Mouse (Mus musculus) neural tube, embryonic 14.5 days (tissue): ENCODE data around the gene Prdm8. TPM values are rescaled to one million over a fixed set of nuclear protein-coding genes. Genes with fewer than 3 reads are reported as not detected.

Experiments
- ATAC-seq: fragments of 200-750 bp; cut with Nextera tagmentation; 2 replicates; pipeline ENCODE4 v1.8.0; 2017; ENCODE audit warnings: low read depth, mild to moderate bottlenecking, moderate TSS enrichment, moderate library complexity
- H3K27ac ChIP-seq: fragments of 300-500 bp; sonication (generic); 2 replicates; pipeline ENCODE4 v1.5.1; 2014; ENCODE audit warnings: low read depth, mild to moderate bottlenecking, control low read depth, low read length, moderate library complexity, mixed read lengths
- H3K27me3 ChIP-seq: fragments of 300-500 bp; sonication (generic); 2 replicates; pipeline ENCODE4 v1.6.1; 2014; ENCODE audit warnings: low read length; ENCODE audit not compliant: control insufficient read depth, insufficient read depth
- H3K36me3 ChIP-seq: fragments of 300-500 bp; sonication (generic); 2 replicates; pipeline ENCODE4 v1.6.1; 2014; ENCODE audit warnings: low read length, mixed read lengths; ENCODE audit not compliant: control insufficient read depth, insufficient read depth
- H3K4me1 ChIP-seq: fragments of 300-500 bp; sonication (generic); 2 replicates; pipeline ENCODE4 v1.6.1; 2014; ENCODE audit warnings: low read length; ENCODE audit not compliant: control insufficient read depth, insufficient read depth
- H3K4me2 ChIP-seq: fragments of 300-500 bp; sonication (generic); 2 replicates; pipeline ENCODE4 v1.6.1; 2014; ENCODE audit warnings: mild to moderate bottlenecking, low read depth, low read length, control low read depth
- H3K4me3 ChIP-seq: fragments of 300-500 bp; sonication (generic); 2 replicates; pipeline ENCODE4 v1.5.1; 2014; ENCODE audit warnings: low read depth, low read length, control low read depth, mixed read lengths
- H3K9ac ChIP-seq: fragments of 300-500 bp; sonication (generic); replicated peaks from 2 replicates; pipeline ENCODE4 v1.6.1; 2014; ENCODE audit warnings: low read depth, mild to moderate bottlenecking, control low read depth, low read length, mixed read lengths
- H3K9me3 ChIP-seq: fragments of 300-500 bp; sonication (generic); 2 replicates; pipeline ENCODE4 v1.6.1; 2016; ENCODE audit warnings: low read length; ENCODE audit not compliant: control insufficient read depth
- WGBS: fragments of 180-500 bp; shearing (Covaris S2); extraction: QIAGEN DNeasy Blood & Tissue Kit; methylation state at CpG from one replicate; pipeline ENCODE4 v1.1.7; 2014; 5-methylcytosine and 5-hydroxymethylcytosine counted together
- polyA plus RNA-seq: library from polyadenylated mRNA; unstranded; fragments of >200 nt; fragmentation: Nextera tagmentation; extraction: Ambion mirVana; gene quantifications from 2 replicates; pipeline ENCODE4 v1.2.1, GENCODE M21; 2014

The Prdm8 gene
- 5.7 and 7.2 TPM in 2 replicates for polyA plus RNA-seq

DNA sequence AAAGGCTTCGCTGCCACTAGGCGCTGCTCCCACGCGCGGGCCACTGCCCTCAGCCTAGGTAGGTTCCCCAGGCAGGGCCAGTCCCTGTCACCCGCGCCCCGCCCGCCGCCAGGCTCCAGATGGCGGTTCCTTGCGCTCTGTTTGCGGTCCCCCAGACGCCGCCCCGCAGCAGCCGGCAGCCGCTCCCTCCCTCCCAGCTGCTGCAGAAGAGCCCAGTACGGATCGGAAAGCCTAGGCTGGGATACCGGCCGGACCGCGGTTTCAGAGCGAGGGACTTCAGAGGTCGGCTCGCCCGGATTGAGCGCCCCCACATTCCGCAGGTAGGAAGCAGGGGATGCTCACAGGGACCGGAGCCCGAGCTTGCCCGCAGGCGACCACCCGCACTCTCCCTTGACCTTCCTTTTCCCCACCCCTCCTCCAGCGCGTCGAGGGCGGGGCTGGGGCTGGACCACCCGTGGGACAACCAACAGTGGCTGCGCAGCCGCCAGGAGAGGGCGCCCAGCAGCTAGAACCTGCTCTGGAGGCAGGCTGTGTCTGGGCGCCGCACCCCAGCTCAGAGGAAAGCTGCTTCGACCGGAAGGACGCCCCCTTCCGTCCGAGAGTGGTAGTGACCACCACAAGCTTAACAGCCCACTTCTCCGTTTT lies at the start of gene Prdm8:
Gene Prdm8, plus strand, starts transcription at position 19 of the 645 bp plus-strand sequence.
- WGBS: 1% methylated on average over 48 of the region's 51 CpGs
- H3K9ac ChIP-seq: peak within 1 kb of the TSS; percentile 41
- H3K4me1 ChIP-seq: peaks cover 22% of the 10 kb centered on the region; the same call in 1 of the 2 replicates
- H3K9me3 ChIP-seq: no peaks in the 10 kb centered on the region
- peak within 1 kb of the TSS; percentile 41 for H3K4me3 ChIP-seq
- peak within 1 kb of the TSS; percentile 39; the same call in 1 of the 2 replicates for H3K27ac ChIP-seq
- H3K27me3 ChIP-seq: peaks cover 12% of the 10 kb centered on the region
- ATAC-seq: peak; percentile 91
- H3K36me3 ChIP-seq: no peaks in the 10 kb centered on the region
- H3K4me2 ChIP-seq: peak within 1 kb of the TSS; percentile 65

DNA sequence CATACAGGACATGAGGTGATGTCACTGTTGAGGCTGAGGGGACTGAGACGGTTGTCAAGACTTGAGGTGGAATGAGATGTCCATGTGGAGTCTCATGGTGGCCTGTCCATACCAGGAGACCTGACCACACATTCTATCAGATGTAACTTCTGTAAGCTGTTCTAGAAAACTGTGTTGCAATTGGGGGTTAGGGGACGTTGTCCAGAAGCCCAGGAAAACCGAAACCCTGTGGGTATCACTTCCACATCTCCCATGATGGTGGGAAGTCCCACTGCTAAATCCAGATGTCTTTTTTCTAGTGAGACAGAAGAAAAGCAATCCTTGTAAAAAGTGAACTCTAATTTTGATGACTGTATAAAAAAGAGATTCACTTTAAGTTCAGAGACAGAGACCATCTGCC lies 39.9 kb upstream of the Prdm8 start:
- Histone ChIP-seq H3K4me3 (no peak overlapping the region), H3K9ac (no peak overlapping the region), H3K9me3 (no peaks in the 10 kb centered on the region), H3K4me2 (no peak overlapping the region), H3K36me3 (no peaks in the 10 kb centered on the region), H3K4me1 (no peaks in the 10 kb centered on the region), H3K27ac (no peak overlapping the region), H3K27me3 (no peaks in the 10 kb centered on the region)
- ATAC-seq: no peak
- whole genome bisulfite sequencing: 87% methylated on average over 3 of the region's 3 CpGs

DNA sequence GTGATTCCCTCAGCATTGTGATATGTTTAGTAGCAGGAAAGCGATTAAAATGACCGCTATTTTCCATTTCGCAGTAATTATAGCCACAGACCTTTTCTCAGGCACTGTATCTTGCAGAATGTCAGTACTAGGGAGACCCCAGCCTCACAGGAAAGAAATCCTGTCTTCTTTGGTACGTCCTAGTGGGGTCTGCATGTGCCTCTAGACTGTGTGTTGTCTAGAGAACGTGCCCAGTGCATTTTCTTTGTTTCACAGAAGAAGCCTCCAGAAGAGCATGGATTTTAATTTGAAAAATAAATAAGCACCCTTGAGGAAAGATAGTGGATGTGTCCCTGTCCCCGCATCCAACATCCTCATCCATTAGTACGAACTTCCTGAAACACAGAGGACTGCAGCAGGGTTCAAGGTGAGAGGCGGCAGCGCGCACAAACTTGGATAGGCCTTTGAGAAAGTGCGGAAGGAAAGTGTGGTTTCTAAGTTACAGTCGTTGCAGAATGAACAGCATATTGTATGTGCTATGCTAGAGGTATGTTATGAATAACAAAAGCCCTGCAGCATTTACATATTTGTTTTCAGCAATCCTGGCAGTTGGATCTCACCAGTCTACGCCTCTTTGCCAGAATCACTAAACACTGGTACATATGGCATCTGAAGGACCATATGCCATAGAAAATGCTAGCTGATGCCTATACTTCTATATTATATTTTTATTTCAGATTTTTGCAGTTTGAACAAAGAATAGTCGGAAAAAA lies 28.3 kb upstream of the Prdm8 start:
- Histone ChIP-seq H3K36me3 (no peaks in the 10 kb centered on the region), H3K4me3 (no peak overlapping the region), H3K9ac (no peak overlapping the region), H3K27ac (no peak overlapping the region), H3K9me3 (no peaks in the 10 kb centered on the region), H3K4me2 (no peak overlapping the region), H3K4me1 (no peaks in the 10 kb centered on the region), H3K27me3 (no peaks in the 10 kb centered on the region)
- no peak for ATAC-seq
- 79% methylated on average over 14 of the region's 14 CpGs for WGBS

DNA sequence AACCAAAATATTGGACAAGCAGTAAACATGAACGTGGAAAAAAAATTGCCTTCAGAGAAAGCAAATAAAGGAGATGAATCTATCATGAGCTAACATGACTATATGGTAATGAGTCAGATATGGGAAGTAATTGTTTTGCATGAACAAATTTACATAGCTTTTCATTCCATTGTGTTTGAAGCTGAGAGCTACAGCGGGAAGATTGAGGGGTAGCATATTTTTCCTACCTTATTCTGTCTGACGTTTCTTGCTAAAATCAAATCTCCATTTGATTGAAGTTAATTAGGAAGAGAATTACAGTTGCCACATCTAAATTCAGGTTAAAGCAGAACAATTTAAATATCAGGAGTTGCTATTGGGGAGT lies 27.7 kb upstream of the Prdm8 start:
- Histone ChIP-seq H3K9me3 (no peaks in the 10 kb centered on the region), H3K4me3 (no peak overlapping the region), H3K4me1 (no peaks in the 10 kb centered on the region), H3K4me2 (no peak overlapping the region), H3K27ac (no peak overlapping the region), H3K36me3 (no peaks in the 10 kb centered on the region), H3K9ac (no peak overlapping the region), H3K27me3 (no peaks in the 10 kb centered on the region)
- 61% methylated on average over 3 of the region's 3 CpGs for WGBS
- ATAC-seq: no peak

DNA sequence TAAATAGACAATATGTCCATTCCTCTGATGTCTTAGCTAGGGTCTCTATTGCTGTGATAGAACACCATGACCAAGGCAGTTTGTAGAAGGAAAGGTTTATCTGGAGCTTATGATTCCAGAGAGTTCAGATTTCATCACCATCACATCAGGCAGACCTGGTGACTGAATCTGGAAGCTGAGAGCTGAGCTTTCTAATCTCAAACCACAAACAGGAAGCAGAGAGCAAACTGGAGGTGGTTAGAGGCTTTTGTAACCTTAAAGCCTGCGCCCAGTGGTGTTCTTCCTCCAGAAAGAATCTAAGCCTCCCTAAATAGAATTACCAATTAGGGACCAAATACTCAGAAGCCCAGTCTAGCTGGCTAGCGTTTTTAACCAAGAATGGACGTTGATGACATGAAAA lies 20.1 kb upstream of the Prdm8 start:
- Histone ChIP-seq H3K4me2 (no peak overlapping the region), H3K9me3 (no peaks in the 10 kb centered on the region), H3K27ac (no peak overlapping the region), H3K4me3 (no peak overlapping the region), H3K9ac (no peak overlapping the region), H3K27me3 (no peaks in the 10 kb centered on the region), H3K36me3 (no peaks in the 10 kb centered on the region), H3K4me1 (no peaks in the 10 kb centered on the region)
- 69% methylated on average over 3 of the region's 3 CpGs for WGBS
- ATAC-seq: no peak

DNA sequence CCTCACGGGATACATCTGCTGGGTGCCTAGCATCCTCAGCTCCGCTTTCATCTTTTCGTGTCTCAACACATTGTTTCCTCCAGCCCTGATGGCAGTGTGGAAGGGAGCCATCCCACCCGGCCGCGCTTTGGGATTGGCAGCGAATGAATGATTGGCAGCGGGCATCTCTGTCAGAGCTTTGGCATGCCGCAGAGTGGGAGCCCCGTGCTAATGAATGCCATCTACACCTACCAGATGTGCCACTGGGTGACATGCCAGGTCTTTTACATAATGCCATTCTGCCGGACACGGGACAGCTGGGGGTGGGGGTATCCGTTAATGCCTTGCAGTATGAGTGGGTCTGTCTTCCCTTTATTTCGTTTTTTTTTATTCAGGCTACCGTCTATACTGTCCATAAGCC lies 882 bp upstream of the Prdm8 start:
- no peak overlapping the region for H3K4me3 ChIP-seq
- H3K36me3 ChIP-seq: no peaks in the 10 kb centered on the region
- H3K4me1 ChIP-seq: peaks cover 22% of the 10 kb centered on the region; the same call in 1 of the 2 replicates
- ATAC-seq: 0 out of 2 replicates have a peak, but pooled peaks have one; percentile 6
- H3K9ac ChIP-seq: no peak overlapping the region
- H3K27me3 ChIP-seq: peaks cover 8% of the 10 kb centered on the region; the same call in 1 of the 2 replicates
- H3K9me3 ChIP-seq: no peaks in the 10 kb centered on the region
- H3K4me2 ChIP-seq: peak overlapping the region; percentile 65; the same call in 1 of the 2 replicates
- WGBS: 1% methylated on average over 15 of the region's 15 CpGs
- H3K27ac ChIP-seq: peak overlapping the region; percentile 36; the same call in 1 of the 2 replicates

DNA sequence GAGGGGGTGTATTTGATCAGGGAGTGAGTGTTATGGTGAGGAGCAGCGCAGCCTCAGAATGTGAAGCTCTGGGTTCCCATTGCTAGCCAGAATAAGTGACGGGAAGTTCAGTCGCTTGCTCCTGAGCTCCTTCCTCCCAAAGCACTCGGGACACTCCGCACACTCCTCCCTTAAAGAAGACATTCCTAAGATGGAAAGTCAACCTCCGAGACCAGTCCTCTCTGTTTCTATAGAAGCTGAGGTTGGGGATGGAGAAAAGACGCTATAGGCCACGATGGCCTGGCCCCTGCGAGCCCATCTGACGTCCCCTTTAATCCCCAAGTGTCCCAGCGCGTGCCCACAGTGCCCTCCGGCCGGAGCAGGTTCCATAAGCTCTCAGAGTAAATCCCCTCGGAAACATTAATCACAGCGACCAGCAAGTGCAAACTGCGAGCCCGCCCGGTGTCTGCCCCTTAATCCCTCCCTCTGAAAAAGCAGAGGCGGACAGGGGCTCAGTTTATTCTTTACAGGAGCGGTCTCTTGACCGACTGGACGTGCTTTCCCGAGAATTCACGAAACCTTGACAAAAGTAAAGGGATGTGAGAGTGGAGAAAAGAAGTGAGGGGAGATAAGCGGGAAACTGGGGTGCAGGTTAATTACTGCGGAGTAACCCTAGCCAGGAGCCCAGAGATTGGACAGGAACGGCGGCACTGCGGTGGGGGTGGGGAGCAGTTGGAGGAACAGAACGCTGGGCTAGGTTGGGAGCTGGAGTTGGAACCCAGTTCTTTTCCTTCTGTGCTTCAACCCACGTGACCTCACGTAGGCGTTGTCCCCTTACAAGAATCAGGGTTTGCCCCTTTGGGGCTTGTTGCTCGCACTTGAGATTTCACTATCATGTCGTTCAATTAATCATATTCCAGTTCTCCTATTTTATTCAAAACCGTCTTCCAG lies 1.6 kb downstream of the Prdm8 start:
- peak overlapping the region; percentile 41 for H3K4me3 ChIP-seq
- H3K27me3 ChIP-seq: peaks cover 18% of the 10 kb centered on the region
- no peak overlapping the region; the same call in 1 of the 2 replicates for H3K9ac ChIP-seq
- ATAC-seq: no peak
- WGBS: under 1% methylated on average over 37 of the region's 37 CpGs
- H3K9me3 ChIP-seq: no peaks in the 10 kb centered on the region
- no peak overlapping the region for H3K27ac ChIP-seq
- H3K4me2 ChIP-seq: peak overlapping the region; percentile 65
- no peaks in the 10 kb centered on the region for H3K36me3 ChIP-seq
- peaks cover 28% of the 10 kb centered on the region; the same call in 1 of the 2 replicates for H3K4me1 ChIP-seq

DNA sequence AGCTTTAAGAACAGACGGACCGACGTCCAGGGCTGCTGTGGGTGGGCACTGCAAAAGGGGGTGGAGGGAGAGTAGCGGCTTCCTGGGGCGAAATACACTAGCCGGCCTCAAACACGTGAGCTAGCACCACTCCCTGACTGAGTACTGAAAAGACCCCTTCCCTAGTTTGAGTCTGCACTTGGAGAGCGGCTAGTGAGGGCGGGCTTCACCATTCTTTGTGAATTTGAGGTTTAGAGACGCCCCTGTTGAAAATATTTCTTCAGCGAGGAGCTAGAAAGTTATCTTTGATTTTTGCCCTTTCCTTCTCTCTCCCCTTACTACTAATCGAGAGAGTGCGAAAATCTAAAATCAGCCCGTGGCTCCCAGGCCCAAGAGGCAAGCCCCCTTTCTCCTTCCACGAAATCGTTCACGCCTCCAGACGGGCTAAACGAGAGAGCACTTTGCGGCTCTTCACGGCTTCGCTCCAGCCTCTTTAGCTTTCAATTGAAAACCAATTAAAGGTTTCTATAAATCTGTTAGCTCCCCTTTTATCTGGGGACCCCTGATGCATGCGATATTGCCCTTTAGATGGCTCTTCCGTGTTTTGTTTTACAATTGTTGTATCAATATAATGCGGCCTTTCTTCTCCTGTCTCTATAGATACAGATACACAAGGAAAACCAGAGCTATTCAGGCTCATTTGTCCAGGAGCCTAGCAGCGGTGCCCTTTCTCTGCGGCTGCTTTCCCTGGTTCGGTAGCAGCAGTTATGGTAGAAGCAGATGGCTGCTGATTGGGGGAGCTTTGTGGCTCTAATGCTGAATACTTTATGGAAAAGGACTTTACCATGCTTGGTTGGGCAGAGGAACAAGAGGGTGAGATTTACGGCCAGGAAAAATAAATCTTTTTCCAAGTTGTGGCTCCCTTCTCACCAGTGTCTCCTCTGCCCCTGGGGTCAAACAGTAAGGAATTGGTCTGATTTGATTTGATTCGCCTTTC lies 2.7 kb downstream of the Prdm8 start:
- ATAC-seq: peak; percentile 29
- Histone ChIP-seq H3K36me3 (no peaks in the 10 kb centered on the region), H3K4me2 (peak overlapping the region; percentile 65), H3K9ac (no peak overlapping the region), H3K27me3 (peaks cover 18% of the 10 kb centered on the region), H3K4me1 (peaks cover 28% of the 10 kb centered on the region; the same call in 1 of the 2 replicates), H3K9me3 (no peaks in the 10 kb centered on the region), H3K27ac (peak overlapping the region; percentile 4; the same call in 1 of the 2 replicates), H3K4me3 (no peak overlapping the region; the same call in 1 of the 2 replicates)
- WGBS: 1% methylated on average over 30 of the region's 30 CpGs
